Mouse (Mus musculus) heart, adult 2 months (tissue): Measurements from ENCODE around the gene Ubac2.

Experiments used
- CTCF ChIP-seq: fragments of 200-600 bp; IDR thresholded peaks from 2 replicates; pipeline ENCODE4 v1.8.1; 2022; ENCODE audit warnings: antibody characterized with exemption, mild to moderate bottlenecking, moderate library complexity
- EP300 ChIP-seq: fragments of 200-500 bp; IDR thresholded peaks from 2 replicates; pipeline ENCODE4 v1.6.1; 2011; ENCODE audit warnings: low read depth, low read length, control low read depth; ENCODE audit not compliant: insufficient read depth
- POLR2A ChIP-seq: fragments of 200-500 bp; IDR thresholded peaks from 2 replicates; pipeline ENCODE4 v1.6.1; 2011; ENCODE audit warnings: mild to moderate bottlenecking, low read depth, low read length, control low read depth; ENCODE audit not compliant: insufficient read depth

GRCm38 (mm10) chr14:121895316-121895715 lies 16.9 kb downstream of the Ubac2 start:
- TF ChIP-seq CTCF (no peak), EP300 (no peak), POLR2A (no peak)
